7 mouse cellular contexts compared by ENCODE assay signal in the genomic region with DNA sequence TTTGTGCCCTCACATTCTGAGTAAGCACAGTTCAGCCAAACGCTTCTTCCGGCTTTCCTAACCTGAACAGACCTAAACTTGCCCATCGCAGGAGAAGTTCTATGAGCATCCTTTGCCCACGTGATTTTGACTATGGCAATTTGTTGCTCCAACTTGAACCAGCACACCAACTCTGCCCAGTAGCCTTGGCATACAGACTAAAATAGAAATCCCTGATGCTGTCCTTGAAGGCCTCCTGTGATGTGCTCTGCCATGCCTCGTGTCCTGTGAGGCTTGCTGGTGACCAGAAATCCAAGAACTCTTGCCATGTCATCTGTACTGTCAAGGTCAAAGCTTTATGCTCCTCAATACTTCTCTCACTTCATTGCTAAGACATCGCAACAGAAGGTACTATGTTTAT.
"Had no signal": no experiment of that assay in that cellular context is flagged by ENCODE, and none has a peak within 500 bp of the region (broad histone marks: within the 10 kb centered on the region; RNA-seq: fewer than 3 reads in every experiment).

No protein-coding gene starts in this region.

- DNase-seq: lung, embryonic 14.5 days; lung, postnatal 10 days; midbrain, embryonic 14.5 days; retina, postnatal 1 day; right cerebral cortex, adult 18-20 months; thymus, postnatal 25 days; thymus, postnatal 4 days had no signal
